Mouse (Mus musculus): ENCODE data around the gene Acer3.

- TF ChIP-seq POLR2A (IDR thresholded peaks at IDR 0.05; ENCODE audit: control insufficient read depth, low read depth, low read length) (no peak), CTCF (IDR thresholded peaks at IDR 0.05; ENCODE audit: control insufficient read depth, insufficient read depth, insufficient replicate concordance, low read depth, low read length) (no peak)
Observed at GRCm38 (mm10) chr7:98330375-98331002, 9.5 kb upstream of the Acer3 start.

Data from testis, adult 2 months (tissue).